Mouse (Mus musculus): ENCODE results near the gene Ptma. TPM values are rescaled to one million over a fixed set of nuclear protein-coding genes. Genes with fewer than 3 reads are reported as not detected.
"Not testable (repeated sequence)": the region's sequence is repeated elsewhere in the genome, so short reads cannot be mapped to it uniquely, and the experiment has no call there.

Ptma gene
- polyA plus RNA-seq, 1 experiment from 2014 or later, result 3,239 TPM

- H3K27me3 ChIP-seq, result no peaks in the 10 kb centered on the region
Measured at GRCm38 (mm10) chr1:86507866-86508265, 18.7 kb upstream of the Ptma start.

GRCm38 (mm10) chr1:86509410-86509809 is 17.1 kb upstream of the Ptma start:
- H3K9ac ChIP-seq, result peak overlapping the region; percentile 41
- peak; percentile 78 for ATAC-seq
- H3K27ac ChIP-seq, result peak overlapping the region; percentile 57
- no peak overlapping the region for H3K4me2 ChIP-seq
- H3K36me3 ChIP-seq (ENCODE audit: poor library complexity, severe bottlenecking), result no peaks in the 10 kb centered on the region
- H3K4me1 ChIP-seq, result peaks cover 47% of the 10 kb centered on the region
- H3K9me3 ChIP-seq (replicated peaks), result no peaks in the 10 kb centered on the region
- H3K27me3 ChIP-seq, result no peaks in the 10 kb centered on the region
- H3K4me3 ChIP-seq, result no peak overlapping the region
- 7% methylated on average over 7 of the region's 7 CpGs for WGBS

More at GRCm38 (mm10) chr1:86507866-86508265, 18.7 kb upstream of the Ptma start:
- Histone ChIP-seq H3K36me3 (ENCODE audit: poor library complexity, severe bottlenecking) (no peaks in the 10 kb centered on the region), H3K9ac (no peak overlapping the region), H3K4me3 (no peak overlapping the region), H3K27ac (no peak overlapping the region), H3K9me3 (replicated peaks) (no peaks in the 10 kb centered on the region), H3K4me1 (peaks cover 58% of the 10 kb centered on the region), H3K4me2 (no peak overlapping the region)
- ATAC-seq, result no peak
- WGBS, result 88% methylated on average over 5 of the region's 5 CpGs

GRCm38 (mm10) chr1:86510266-86510665 is 16.3 kb upstream of the Ptma start:
- Histone ChIP-seq H3K9ac (no peak overlapping the region), H3K4me2 (no peak overlapping the region), H3K4me3 (no peak overlapping the region), H3K36me3 (ENCODE audit: poor library complexity, severe bottlenecking) (no peaks in the 10 kb centered on the region), H3K27ac (no peak overlapping the region), H3K9me3 (replicated peaks) (no peaks in the 10 kb centered on the region), H3K27me3 (no peaks in the 10 kb centered on the region), H3K4me1 (peaks cover 39% of the 10 kb centered on the region)
- WGBS, result 68% methylated on average over 1 of the region's 1 CpGs
- ATAC-seq, result no peak

- no peaks in the 10 kb centered on the region for H3K27me3 ChIP-seq
- H3K4me3 ChIP-seq, result no peak overlapping the region
- no peaks in the 10 kb centered on the region for H3K9me3 ChIP-seq (replicated peaks)
- peaks cover 34% of the 10 kb centered on the region for H3K4me1 ChIP-seq
- H3K36me3 ChIP-seq (ENCODE audit: poor library complexity, severe bottlenecking), result no peaks in the 10 kb centered on the region
- H3K27ac ChIP-seq, result peak overlapping the region; percentile 2; the same call in 1 of the 2 replicates
- ATAC-seq, result no peak
- 38% methylated on average over 9 of the region's 9 CpGs for WGBS
- no peak overlapping the region for H3K4me2 ChIP-seq
- H3K9ac ChIP-seq, result no peak overlapping the region
Measured at GRCm38 (mm10) chr1:86510676-86511441, 15.7 kb upstream of the Ptma start.

GRCm38 (mm10) chr1:86512154-86512720 is 14.3 kb upstream of the Ptma start:
- no peak for ATAC-seq
- no peak overlapping the region for H3K27ac ChIP-seq
- H3K36me3 ChIP-seq (ENCODE audit: poor library complexity, severe bottlenecking), result no peaks in the 10 kb centered on the region
- no peak overlapping the region; the same call in 1 of the 2 replicates for H3K9ac ChIP-seq
- no peaks in the 10 kb centered on the region for H3K27me3 ChIP-seq
- 80% methylated on average over 4 of the region's 4 CpGs for WGBS
- no peak overlapping the region for H3K4me2 ChIP-seq
- no peaks in the 10 kb centered on the region for H3K9me3 ChIP-seq (replicated peaks)
- H3K4me1 ChIP-seq, result peaks cover 24% of the 10 kb centered on the region
- no peak overlapping the region for H3K4me3 ChIP-seq

GRCm38 (mm10) chr1:86513031-86513430 is 13.5 kb upstream of the Ptma start:
- H3K4me1 ChIP-seq, result peaks cover 24% of the 10 kb centered on the region
- H3K4me3 ChIP-seq; H3K36me3 ChIP-seq (ENCODE audit: poor library complexity, severe bottlenecking); H3K27me3 ChIP-seq; H3K27ac ChIP-seq; H3K9ac ChIP-seq; H3K4me2 ChIP-seq; H3K9me3 ChIP-seq (replicated peaks); ATAC-seq: not testable (repeated sequence)
- WGBS, result 69% methylated on average over 1 of the region's 1 CpGs

- no peaks in the 10 kb centered on the region for H3K36me3 ChIP-seq (ENCODE audit: poor library complexity, severe bottlenecking)
- no peak overlapping the region for H3K4me2 ChIP-seq
- no peak overlapping the region for H3K27ac ChIP-seq
- 83% methylated on average over 6 of the region's 6 CpGs for WGBS
- no peak overlapping the region for H3K4me3 ChIP-seq
- no peak for ATAC-seq
- peaks cover 14% of the 10 kb centered on the region for H3K4me1 ChIP-seq
- H3K9ac ChIP-seq, result no peak overlapping the region
- H3K9me3 ChIP-seq (replicated peaks), result no peaks in the 10 kb centered on the region
- H3K27me3 ChIP-seq, result no peaks in the 10 kb centered on the region
Measured at GRCm38 (mm10) chr1:86515715-86516410, 10.7 kb upstream of the Ptma start.

- 71% methylated on average over 3 of the region's 3 CpGs for WGBS
- no peak for ATAC-seq
- no peak overlapping the region for H3K9ac ChIP-seq
- H3K27me3 ChIP-seq, result no peaks in the 10 kb centered on the region
- H3K4me2 ChIP-seq, result no peak overlapping the region
- peaks cover 4% of the 10 kb centered on the region for H3K4me1 ChIP-seq
- H3K4me3 ChIP-seq, result no peak overlapping the region
- H3K27ac ChIP-seq, result no peak overlapping the region
- H3K36me3 ChIP-seq (ENCODE audit: poor library complexity, severe bottlenecking), result no peaks in the 10 kb centered on the region
- H3K9me3 ChIP-seq (replicated peaks), result no peaks in the 10 kb centered on the region
Measured at GRCm38 (mm10) chr1:86517076-86517475, 9.4 kb upstream of the Ptma start.

- no peak overlapping the region for H3K4me2 ChIP-seq
- H3K36me3 ChIP-seq (ENCODE audit: poor library complexity, severe bottlenecking), result no peaks in the 10 kb centered on the region
- 38% methylated on average over 7 of the region's 7 CpGs for WGBS
- H3K9ac ChIP-seq, result no peak overlapping the region
- no peak overlapping the region for H3K4me3 ChIP-seq
- no peak overlapping the region for H3K27ac ChIP-seq
- ATAC-seq, result no peak
- H3K27me3 ChIP-seq, result no peaks in the 10 kb centered on the region
- H3K9me3 ChIP-seq (replicated peaks), result no peaks in the 10 kb centered on the region
- H3K4me1 ChIP-seq, result peaks cover 15% of the 10 kb centered on the region
Measured at GRCm38 (mm10) chr1:86520361-86520760, 6.2 kb upstream of the Ptma start.

GRCm38 (mm10) chr1:86522286-86522871 is 4.1 kb upstream of the Ptma start:
- no peaks in the 10 kb centered on the region for H3K9me3 ChIP-seq (replicated peaks)
- no peaks in the 10 kb centered on the region for H3K27me3 ChIP-seq
- peak overlapping the region; percentile 24 for H3K9ac ChIP-seq
- peaks cover 15% of the 10 kb centered on the region for H3K4me1 ChIP-seq
- H3K4me3 ChIP-seq, result no peak overlapping the region
- no peak for ATAC-seq
- H3K4me2 ChIP-seq, result no peak overlapping the region
- H3K36me3 ChIP-seq (ENCODE audit: poor library complexity, severe bottlenecking), result no peaks in the 10 kb centered on the region
- peak overlapping the region; percentile 40 for H3K27ac ChIP-seq
- 53% methylated on average over 6 of the region's 7 CpGs for WGBS

- H3K27ac ChIP-seq, result peak overlapping the region; percentile 99
- H3K27me3 ChIP-seq, result no peaks in the 10 kb centered on the region
- peaks cover 7% of the 10 kb centered on the region for H3K36me3 ChIP-seq (ENCODE audit: poor library complexity, severe bottlenecking)
- H3K9me3 ChIP-seq (replicated peaks), result no peaks in the 10 kb centered on the region
- H3K4me2 ChIP-seq, result peak overlapping the region; percentile 76
- peaks cover 16% of the 10 kb centered on the region for H3K4me1 ChIP-seq
- H3K9ac ChIP-seq, result peak overlapping the region; percentile 73
- 88% methylated on average over 8 of the region's 8 CpGs for WGBS
- ATAC-seq, result no peak
- 0 out of 2 replicates have a peak overlapping the region, but pooled peaks have one; percentile 100 for H3K4me3 ChIP-seq
Measured at GRCm38 (mm10) chr1:86523776-86524618, 2.5 kb upstream of the Ptma start.

All from forebrain, embryonic 13.5 days (tissue).